Mouse (Mus musculus): Measurements from ENCODE around the gene Abca5. TPM values are rescaled to one million over a fixed set of nuclear protein-coding genes. Genes with fewer than 3 reads are reported as not detected.

The Abca5 gene
- polyA plus RNA-seq, 1 experiment: 0.20 TPM

DNA sequence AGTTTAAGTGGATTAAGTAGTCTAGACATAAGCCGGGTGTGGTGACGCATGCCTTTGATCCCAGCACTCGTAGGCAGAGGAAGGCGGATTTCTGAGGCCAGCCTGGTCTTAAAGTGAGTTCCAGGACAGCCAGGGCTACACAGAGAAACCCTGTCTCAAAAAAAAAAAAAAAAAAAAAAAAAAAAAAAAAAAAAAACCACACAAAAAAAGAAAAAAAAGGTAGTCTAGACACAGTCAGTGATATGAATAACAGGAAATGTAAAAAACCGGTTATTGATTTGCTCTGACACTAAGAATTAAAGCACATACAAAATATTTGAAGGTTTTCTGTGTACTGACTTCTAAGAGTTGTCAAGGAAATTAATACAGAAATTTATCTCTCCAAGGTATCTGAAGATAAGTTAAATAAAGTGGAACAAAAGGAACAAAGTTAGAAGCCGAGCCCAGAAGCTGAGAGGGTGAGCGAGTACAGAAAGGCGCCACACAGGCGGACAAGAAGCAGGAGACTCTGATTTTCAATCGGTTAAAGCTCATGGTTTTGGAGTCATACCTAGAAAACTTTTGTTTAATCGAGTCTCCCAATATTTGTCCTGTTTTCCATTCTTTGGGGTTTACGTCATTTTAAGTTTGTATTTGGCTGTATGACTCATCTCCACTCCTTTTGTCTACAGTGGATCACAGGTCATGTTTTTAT is 30.9 kb downstream of the Abca5 start:
- 83% methylated on average over 12 of the region's 12 CpGs for WGBS
- no peak for DNase-seq (ENCODE audit: low read depth, low spot score)

DNA sequence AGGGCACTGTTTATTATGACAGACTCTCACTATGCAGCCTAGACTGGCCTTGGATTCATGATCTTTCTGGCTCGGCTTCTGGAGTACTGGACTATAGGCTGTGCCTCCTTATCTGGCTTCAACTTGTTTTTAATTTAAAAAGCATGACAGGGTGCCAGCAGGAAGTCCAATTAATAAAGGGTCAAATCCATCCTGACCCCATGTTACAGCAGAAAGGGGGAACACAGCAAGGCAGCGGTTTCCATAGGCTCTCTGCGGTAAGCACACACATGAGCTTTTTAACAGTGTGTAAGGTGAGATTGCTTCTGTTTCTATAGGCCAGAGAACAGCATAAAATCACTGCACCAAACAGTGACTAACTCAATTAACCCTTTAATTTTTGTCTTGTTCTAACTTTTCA is 34.1 kb downstream of the Abca5 start:
- 74% methylated on average over 3 of the region's 3 CpGs for WGBS

DNA sequence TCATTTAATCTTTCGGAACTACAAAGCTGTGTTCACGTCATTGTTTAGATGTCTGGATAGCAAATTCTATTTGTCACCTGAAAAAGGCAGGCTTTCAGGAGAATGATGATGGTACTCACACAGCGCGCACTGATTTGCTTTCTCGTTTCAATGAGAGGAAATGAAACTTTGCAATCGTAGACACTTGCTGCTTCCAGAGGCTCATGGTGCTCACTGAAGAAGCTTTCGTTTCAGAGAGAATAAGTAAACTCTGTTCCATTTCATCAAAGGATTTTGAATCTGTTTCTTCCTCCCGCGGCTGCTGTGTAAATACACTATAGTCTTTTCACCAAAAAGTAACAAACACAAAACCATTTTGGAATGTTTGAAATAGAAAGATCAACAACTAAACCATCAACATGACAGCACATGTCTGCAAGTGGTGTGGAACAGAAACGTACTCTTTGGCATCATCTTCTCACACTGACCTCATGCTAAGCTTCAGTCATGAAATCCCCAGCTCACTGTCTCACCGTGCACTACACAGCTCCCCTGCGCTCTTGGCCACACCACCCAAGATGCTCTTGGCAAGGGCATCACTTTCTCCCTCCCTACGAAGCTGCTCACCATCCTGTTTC is 39.5 kb downstream of the Abca5 start:
- WGBS: 72% methylated on average over 13 of the region's 13 CpGs
- DNase-seq (ENCODE audit: low read depth, low spot score): no peak

More for the DNA sequence above, 34.1 kb downstream of the Abca5 start:
- no peak for DNase-seq (ENCODE audit: low read depth, low spot score)

DNA sequence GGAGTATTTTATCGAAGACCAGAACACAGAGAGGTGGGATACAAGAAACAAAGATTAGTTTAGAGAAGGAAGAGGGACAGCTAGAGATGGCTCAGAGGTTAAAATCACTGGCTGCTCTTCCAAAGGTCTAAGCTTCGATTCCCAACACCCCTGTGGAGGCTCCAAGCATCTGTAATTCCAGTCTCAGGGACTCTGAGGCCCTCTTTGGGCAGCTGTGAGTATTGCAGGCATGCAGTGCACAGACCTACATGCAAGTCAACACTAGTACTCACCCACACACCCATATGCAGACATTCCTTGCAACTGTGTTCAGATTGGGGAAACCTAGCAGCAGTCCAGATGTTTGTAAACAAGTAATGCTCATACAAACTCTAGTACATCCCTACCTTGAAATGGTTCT is 46.9 kb downstream of the Abca5 start:
- no peak for DNase-seq (ENCODE audit: low read depth, low spot score)
- WGBS: 70% methylated on average over 2 of the region's 2 CpGs

DNA sequence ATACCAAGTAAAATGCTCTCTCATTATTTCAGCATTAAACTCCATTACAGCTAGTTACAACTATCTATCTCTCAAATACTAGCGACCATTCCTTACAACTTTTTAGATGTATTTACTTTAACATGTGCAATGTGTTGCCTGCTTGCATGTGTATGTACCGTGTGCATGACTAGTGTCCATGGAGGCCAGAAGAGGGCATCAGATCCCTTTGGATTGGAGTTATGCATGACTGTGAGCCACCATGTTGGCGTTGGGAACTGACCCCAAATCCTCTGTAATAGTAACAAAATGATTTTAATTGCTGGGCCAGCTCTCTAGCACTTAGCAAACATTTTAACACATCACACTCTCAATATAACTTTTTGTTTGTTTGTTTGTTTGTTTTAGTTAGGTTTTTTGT is 49.1 kb downstream of the Abca5 start:
- no peak for DNase-seq (ENCODE audit: low read depth, low spot score)
- 80% methylated on average over 3 of the region's 3 CpGs for WGBS

DNA sequence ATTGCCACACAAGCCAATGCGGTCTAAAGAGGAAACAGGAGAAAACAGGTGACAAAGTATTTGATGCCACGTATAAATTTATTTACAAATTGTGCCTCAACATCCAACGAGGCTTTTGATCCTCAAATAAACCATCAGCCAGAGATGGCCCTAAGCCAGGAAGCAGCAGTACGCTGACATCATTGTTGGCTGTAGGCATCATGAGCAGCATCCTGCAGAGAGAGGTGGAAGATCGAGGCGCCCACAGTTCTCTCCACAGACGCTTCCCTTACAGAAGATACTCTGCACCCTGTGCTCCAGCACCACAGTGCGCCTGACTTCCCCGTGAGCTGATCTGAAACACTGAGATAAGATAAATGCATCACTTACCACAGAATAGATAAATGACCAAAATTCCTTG is 49.8 kb downstream of the Abca5 start:
- DNase-seq (ENCODE audit: low read depth, low spot score): no peak
- WGBS: 68% methylated on average over 9 of the region's 9 CpGs

DNA sequence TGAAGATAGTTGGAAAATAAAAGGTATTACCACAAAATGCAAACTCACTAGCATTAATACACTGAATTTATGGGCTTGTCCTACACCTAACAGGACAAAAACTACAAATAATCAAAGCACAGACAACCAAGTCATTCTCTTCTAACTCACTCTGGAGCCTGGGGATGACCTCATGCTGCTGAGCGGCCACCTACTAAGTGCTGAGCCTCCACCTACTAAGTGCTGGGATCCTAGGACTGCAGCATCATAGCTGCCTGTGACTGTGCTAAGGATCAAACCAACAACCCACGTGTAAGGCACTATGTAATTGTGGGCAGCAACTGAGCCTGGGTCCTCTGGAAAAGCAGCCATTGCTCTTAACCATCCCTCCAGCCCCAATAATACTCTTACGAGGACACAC is 51.2 kb downstream of the Abca5 start:
- 84% methylated on average over 3 of the region's 3 CpGs for WGBS

DNA sequence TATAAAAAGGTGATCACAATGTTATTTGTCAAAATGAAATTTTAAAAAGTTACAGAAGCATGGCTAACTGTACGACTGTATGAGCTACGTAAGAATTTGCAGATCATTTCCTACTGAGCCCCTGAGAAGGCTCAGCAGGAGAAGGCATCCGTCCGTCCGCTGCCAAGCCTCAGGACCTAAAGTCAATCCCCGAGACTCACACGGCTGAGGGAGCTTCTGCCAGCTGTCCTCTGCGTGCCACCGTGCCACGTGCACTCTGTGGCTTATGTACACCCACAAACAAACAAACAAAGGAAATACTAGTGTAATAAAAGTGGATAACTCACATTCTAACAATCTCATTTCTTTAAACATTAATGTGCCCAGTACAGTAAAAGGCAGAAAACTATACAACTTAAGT is 52.7 kb downstream of the Abca5 start:
- DNase-seq (ENCODE audit: low read depth, low spot score): no peak
- 57% methylated on average over 10 of the region's 10 CpGs for WGBS

More for the DNA sequence above, 51.2 kb downstream of the Abca5 start:
- DNase-seq (ENCODE audit: low read depth, low spot score): no peak

DNA sequence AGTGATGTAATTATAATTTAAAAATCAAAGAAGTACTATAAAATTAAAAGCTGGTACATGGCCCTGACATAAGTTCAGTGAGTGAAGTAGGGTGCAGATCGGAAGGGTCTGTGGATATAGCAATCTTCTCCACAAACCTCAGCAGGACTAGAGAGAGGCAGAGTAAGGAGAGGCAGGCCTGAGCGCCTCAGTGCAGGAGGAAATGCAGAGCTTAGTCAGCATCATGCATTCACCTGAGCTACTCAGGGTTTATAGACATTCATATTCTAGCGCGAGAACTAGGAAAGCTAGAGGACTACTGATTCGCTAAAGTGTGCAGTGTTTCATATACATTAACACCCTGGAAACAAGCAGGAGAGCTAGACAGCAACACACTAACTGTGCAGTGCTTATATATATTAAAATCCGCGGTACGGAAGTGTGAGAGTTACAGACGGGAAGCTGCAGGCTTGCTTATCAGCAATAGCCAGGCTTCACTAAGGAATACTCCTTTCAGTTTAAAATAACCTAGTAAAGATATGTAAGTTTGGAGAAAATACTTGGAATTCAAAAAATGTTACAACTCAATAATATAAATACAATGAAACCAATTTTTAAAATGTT is 53.2 kb downstream of the Abca5 start:
- 78% methylated on average over 9 of the region's 9 CpGs for WGBS
- no peak for DNase-seq (ENCODE audit: low read depth, low spot score)

DNA sequence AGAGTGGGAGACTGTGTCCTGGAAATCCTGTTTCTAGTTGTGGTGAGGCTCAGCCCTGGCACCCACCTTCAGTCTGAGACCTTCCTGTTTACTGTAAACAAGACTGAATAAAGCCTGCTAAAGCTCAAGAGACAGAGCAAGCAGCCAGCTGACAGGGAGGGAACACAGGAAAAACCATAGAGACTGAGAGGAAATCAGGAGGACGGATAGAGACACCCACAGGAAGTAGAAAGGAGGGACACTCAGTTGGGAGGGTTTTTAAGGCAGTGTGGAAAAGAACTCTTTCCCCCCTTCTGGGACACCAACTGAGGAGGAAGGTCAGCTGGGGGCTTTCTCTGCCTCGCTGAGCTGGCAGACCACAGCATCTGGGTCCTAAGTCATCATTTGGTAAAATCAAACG is 62.7 kb downstream of the Abca5 start:
- DNase-seq (ENCODE audit: low read depth, low spot score): no peak
- WGBS: 60% methylated on average over 3 of the region's 3 CpGs

DNA sequence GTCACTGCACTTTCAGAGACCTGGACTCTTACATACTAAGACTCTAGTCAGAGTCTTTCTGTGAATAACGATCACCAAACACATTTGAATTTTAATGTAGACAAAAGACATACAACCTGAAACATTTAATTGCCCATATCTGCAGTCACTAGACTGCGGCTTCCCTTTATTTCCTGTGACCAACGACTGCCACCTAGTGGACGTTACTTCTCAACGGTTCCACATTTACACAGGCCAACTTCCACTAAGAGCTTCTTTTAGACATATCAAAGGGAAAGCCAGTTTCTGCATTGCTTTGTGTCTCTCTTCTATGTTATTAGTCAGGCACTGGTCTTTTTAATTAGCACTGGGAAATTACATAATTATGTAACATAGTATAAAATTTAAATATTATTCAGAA is 65.8 kb downstream of the Abca5 start:
- WGBS: 5% methylated on average over 5 of the region's 5 CpGs
- peak; percentile 46 for DNase-seq (ENCODE audit: low read depth, low spot score)

DNA sequence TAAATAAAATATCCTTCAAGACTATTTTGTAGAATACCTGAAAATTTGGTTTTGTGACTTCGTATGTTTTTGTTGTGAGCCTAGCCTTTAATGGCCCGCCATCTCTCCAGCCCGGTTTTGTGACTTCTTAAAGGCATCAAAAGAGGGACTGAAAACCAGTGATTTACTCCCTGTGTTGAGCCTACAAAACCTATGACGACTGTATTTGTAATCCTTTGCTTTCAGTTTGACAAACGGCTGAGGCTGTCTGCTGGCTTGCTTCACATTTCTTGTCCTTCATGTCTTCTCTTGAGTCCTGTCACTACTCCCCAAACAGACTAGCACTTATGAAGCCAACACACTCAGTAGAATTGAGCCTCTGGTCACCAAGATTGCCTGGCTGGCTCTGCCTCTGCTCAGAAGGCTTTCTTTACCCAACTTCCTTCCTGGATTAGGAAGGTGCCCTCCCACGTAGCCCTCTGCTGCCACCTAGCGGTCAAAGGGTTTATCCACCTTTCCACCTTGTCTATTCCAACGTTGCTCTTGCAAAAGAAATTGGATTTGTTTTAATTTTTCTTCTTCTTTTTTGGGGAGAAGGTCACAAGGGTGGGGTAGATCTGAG is 69.2 kb downstream of the Abca5 start:
- 30% methylated on average over 8 of the region's 8 CpGs for WGBS

DNA sequence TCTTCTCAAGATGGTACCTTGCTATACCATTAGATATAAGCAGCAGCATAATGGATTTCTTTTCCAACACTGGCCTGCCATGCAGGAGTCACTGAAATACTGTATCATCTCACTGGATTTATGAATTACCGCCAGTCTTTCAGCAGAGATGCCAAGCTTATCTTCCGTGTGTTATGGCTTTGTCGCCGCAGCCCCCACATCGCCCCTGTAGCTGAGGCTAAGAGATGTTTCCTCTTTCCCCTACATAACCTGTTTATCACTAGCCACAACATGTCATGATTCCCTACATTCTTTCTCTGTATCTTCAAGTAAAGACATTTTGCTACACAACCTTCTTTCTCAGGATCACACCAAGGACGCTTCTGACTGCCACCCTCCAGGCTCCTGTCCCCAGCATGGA is 70.3 kb downstream of the Abca5 start:
- 95% methylated on average over 6 of the region's 6 CpGs for WGBS
- DNase-seq (ENCODE audit: low read depth, low spot score): no peak

More for the DNA sequence above, 69.2 kb downstream of the Abca5 start:
- peak; percentile 81 for DNase-seq (ENCODE audit: low read depth, low spot score)

DNA sequence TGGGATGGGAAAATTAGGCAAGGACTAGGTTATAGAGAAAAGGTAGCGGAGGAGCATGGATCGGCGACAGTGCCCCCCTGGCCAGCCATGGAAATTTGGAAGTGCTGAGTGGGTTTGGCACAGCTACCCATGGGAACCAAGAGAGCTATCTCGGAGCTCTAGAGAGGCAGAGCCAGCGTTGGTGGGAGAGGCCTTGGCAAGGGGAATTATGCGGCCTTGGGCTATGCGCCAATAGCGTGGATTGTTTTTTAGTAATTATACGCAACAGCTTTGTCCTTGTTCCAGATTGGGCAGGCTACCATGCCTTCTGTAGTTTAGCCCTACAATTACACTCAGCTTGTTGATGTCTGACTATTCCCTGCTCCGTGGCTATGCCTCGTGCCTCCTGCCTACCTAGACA is 70.8 kb downstream of the Abca5 start:
- WGBS: 62% methylated on average over 11 of the region's 11 CpGs
- no peak for DNase-seq (ENCODE audit: low read depth, low spot score)

DNA sequence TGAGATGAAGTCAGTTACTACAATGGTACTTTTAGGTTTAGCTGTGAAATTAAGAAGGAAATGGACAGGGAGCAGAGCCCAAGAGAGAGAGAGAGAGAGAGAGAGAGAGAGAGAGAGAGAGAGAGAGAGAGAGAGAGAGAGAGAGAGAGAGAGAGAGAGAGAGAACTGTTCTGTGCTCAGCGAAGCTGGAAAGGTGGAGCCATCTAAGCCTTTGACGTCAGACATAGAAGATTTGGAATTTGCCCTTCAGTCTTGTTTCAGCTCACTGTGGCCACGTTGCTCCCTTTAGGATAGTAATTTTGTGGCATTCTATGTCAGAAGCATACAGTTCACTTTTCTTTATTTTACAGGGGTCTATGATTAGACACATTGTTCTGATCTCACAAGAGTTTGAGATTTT is 75.6 kb downstream of the Abca5 start:
- 53% methylated on average over 3 of the region's 3 CpGs for WGBS
- DNase-seq (ENCODE audit: low read depth, low spot score): no peak

DNA sequence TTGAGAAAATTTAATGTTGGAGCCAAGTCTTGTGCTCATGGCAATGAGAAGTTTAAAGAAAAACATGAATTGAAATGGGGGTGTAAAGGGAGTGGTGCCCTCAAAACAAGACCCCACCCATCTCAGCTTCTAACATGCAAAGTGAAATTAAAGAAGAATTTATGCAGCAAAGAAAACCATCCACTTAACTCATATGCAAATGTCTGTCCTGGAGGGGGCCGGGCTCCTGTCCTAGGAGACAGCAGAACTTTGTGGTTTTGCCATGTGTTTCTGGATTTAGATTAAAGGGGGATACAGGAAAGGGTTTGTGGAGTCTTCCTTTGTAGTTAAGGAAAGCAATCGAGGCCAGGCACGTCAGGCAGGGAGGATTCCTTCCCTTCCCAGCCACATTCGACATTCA is 79.6 kb downstream of the Abca5 start:
- WGBS: 70% methylated on average over 4 of the region's 4 CpGs

DNA sequence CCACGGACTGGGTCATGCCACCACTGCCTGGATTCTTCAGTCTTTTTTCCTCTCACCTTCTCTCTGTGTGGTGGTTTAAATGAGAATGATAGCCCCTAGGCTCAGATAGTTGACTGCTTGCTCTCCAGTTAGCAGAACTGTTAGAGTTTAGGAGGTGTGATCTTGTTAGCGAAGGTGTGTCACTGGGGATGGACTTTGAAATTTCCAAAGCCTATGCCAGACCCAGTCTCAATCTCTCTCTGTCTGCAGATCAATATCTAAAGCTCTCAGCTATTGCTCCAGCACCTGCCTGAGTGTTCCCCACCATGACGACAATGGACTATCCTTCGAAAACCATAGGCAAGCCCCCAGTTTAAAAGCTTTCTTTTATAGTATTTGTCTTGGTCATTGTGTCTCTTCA is 80.5 kb downstream of the Abca5 start:
- WGBS: 76% methylated on average over 4 of the region's 4 CpGs
- DNase-seq (ENCODE audit: low read depth, low spot score): no peak

More for the DNA sequence above, 79.6 kb downstream of the Abca5 start:
- DNase-seq (ENCODE audit: low read depth, low spot score): no peak

DNA sequence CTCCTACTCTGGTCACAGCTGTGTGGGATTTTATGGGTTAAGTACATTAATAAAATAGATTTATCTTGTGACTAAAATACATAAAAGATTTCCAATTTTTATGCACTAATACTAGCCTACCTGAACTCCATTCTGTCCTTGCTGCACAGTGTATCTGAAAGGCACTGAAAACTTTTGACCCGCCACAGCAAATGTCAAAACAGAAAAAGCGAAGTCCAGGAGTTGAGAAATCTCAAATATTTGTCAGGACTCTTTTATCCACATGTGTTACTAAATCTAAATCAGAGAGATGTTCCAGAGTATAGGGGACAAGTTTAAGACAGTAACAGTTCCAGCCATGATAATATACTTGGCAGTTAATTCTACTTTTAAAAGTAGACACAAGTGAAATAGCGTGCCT is 85.3 kb downstream of the Abca5 start:
- 66% methylated on average over 3 of the region's 3 CpGs for WGBS
- DNase-seq (ENCODE audit: low read depth, low spot score): no peak

DNA sequence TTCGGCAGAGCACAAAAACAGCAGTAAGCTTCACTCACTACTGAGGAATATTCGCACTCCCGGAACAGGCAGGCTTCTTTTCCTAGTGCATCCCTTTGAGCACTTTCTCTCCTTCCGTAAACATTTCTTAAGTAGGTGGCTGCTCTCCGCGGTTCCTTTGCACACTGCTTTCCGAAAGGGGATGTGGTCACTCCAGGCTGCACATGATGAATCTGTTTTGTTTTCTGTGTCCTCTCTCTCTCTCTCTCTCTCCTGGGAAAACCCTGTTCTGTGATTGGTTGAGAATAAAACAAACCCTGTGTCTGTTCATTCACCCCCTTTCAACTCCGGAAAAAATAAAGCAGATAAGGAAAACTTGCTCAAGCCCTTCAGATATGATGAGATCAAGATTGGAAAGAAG is 86.0 kb downstream of the Abca5 start, which contains the start of gene Abca6:
TSS of gene Abca6 (minus strand) at position 243 of the 400 bp plus-strand sequence.
- 20% methylated on average over 8 of the region's 8 CpGs for WGBS

DNA sequence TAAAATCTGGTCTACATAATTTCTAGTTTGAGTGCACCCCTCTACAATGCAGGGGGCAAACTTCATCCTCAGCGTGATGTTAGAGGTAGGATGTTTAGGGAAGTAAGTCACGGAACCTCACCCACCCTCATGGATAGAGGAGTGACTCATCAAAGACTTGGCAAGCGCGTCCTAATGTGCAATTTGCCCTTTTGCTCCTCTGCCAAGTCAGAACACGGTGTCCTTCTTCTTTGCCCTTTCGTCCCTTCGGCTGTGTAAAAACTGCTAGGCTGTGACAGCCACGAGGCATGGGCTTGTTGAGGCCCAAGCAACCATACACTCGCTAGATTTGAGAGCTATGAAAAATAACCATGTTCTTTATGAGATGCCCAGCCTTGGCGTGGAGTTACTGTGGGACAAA is 92.8 kb downstream of the Abca5 start:
- no peak for DNase-seq (ENCODE audit: low read depth, low spot score)
- 38% methylated on average over 10 of the region's 10 CpGs for WGBS

More for the DNA sequence above, 86.0 kb downstream of the Abca5 start, which contains the start of gene Abca6:
- DNase-seq (ENCODE audit: low read depth, low spot score): no peak

DNA sequence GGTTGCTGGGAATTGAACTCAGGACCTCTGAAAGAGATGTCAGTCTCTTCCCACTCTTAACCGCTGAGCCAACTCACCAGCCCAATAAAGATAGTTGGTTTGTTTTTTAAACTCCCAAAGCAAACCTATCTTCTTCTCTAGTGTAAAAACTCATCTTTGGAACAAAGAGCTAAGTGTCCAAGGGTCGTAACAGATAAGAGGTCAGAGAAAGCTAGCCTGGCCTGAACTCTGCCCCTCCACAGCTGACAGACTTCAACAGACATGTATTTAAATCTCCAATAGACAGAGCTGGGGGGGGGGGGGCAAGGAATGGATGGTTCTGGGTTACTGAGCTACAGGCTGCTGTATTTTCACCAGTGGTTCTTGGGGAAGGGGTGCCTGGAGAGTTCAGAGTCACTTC is 100.0 kb downstream of the Abca5 start:
- no peak for DNase-seq (ENCODE audit: low read depth, low spot score)
- 59% methylated on average over 2 of the region's 2 CpGs for WGBS

Data from large intestine, adult 2 months (tissue).